Mouse (Mus musculus): ENCODE measurements around the gene Actg2. TPM values are rescaled to one million over a fixed set of nuclear protein-coding genes. Genes with fewer than 3 reads are reported as not detected.

The Actg2 gene
- total RNA-seq, 4 experiments from 2014 or later, result not detected

DNA sequence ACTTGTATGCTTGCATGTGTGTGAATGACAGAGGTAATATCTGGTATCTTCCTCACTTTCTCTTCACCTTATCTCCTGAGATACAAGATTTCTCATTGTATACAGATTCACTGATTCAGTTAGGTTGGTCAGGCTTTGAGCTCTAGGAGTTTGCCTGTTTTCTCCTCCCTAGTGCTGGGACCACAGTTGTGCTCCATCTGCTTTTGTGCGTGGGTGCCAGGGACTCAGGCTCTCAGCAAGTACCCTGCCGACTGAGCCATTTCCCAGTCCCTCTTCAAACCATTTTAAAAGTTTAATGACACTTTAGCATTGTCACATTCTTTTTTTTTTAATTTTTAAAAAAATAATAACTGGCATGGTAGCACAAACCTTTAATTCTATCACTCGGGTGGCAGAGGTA lies 20.9 kb downstream of the Actg2 start:
- DNase-seq (ENCODE audit: low spot score in 2 of 2), result no peak

DNA sequence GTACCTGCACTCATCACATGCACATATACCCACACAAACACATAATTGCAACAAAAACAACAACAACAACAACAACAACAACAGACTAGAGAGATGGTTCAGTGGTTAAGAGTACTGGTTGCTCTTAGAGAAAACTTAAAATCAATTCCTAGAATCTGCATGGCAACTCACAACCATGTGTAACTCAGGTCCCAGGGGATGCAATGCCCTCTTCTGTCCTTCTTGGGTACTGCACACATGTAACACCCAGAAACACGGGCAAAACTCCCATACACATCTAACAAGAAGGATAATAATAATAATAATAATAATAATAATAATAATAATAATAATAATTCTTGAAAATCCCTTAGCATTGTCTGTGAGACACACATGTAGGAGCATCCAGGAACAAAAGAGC lies 23.6 kb downstream of the Actg2 start:
- DNase-seq (ENCODE audit: low spot score in 2 of 2), result peak in 1 of 2 experiments; percentile 58

DNA sequence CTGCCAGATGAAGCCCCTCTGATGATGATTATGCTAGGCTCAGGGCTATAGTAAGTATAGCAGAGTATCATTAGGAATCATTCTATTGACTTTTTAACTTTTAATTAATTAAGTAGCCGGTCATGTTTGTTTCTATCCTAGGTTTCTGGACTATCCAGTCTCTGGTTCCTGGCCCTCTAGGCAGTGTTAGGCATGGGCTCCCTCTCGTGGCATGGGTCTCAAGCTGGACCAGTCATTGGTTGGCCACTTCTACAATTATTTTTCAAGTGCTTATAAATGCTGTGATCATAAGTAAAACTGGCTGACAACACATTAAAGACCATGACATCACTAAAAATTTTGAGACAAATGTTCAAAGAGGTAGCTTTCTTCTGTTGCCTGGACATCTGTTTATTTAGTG lies 25.9 kb downstream of the Actg2 start:
- no peak for DNase-seq (ENCODE audit: low spot score in 2 of 2)

DNA sequence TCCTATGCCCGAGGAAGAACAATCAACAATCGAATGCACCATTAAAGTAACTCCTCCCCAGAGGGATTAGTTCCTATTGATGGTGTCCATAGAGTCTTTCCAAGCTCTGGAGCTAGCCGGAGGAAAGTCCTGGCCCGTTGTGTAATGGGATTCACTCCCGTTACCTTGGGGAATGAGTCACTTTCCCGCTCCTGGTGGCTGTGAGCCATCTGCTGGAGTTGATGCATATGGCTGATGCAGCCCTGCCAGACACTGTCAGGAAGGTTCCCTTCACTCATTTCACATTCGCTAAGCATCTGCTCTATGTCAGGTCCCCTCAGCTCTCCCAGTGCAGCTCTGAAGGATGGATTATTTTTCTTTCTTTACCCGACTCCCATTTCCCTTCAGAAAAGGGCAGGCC lies 26.6 kb downstream of the Actg2 start:
- DNase-seq (ENCODE audit: low spot score in 2 of 2), result peak; percentile 41 to 65

DNA sequence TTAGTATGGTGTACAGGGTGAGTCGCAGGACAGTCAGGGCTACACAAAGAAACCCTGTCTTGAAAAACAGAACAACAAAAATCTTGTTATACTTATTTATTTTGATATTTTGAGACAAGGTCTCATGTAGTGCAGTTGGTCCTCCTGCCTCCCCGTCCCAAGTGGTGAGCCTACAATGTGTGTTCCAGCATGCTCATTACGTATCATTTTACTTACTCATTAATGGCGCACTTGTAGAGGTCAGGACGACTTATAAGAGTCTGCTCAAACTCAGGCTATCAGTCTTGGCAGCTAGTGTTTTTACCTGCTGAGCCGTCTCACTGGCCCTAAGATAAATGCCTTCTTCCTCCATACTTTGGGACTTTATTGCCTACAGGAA lies 28.9 kb downstream of the Actg2 start:
- no peak for DNase-seq (ENCODE audit: low spot score in 2 of 2)

DNA sequence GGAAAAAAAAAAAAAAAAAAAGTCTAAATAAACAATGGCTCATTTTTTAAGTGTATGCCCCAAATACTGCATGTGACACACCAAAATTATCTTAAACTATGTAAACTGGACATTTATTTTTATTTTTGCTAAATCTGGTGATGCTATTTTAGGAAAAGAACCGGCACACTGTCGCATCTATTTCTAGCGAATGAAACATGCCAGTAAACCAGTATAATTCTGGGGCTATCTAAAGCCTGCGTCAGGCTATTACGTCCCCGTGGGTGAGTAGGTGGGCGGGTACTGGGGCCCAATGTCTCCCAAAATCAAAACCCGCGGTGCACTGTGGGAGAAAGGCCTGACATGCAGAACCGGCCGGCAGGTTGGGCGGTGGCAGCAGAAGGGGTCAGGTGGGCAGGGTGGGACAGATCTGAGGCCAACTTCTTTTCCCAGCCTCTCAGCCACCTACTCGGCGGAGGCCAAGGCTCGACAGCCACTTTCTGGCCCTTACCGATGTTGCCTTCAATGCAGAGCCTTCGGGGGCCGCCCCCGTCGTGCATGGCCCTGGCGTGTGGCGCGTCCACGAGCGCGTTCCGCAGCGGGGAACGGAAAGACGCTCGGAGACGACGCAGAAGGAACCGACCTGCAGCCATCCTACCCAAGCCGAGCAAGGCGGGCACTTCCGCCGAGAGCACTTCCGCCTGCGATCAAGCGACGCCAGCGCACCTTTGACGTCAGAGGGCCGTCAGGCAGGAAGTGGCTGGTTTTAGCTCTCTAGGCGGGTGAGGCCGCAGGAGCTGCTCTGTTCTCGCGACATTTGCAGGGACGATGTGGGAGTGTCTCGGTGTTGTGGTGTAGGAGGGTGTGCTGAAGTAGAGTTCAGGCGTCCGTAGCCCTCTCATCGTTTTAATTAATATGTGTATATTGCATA lies 29.6 kb downstream of the Actg2 start, which contains the start of gene Dguok:
TSS of gene Dguok (minus strand) at position 712 of the 910 bp plus-strand sequence.
- peak; percentile 98 for DNase-seq (ENCODE audit: low spot score in 2 of 2)

DNA sequence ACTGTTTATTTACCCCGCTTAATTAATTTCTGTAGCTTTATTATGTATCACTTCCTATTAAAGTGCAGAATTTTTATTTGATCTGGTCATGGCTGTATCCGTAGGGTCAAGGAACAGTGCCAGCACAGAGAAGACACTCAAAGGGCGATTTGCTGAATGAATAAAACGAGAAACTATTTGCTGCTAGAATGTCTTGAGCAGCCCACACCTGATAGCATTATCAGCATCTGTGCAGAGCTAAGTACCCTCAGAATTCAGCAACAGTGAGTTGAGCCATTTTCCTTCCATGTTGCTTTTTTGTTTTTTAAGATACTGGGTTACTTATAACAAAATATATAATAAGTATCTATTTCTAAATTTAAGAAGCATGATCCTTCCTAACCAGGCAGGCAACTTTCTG lies 30.5 kb downstream of the Actg2 start:
- no peak for DNase-seq (ENCODE audit: low spot score in 2 of 2)

DNA sequence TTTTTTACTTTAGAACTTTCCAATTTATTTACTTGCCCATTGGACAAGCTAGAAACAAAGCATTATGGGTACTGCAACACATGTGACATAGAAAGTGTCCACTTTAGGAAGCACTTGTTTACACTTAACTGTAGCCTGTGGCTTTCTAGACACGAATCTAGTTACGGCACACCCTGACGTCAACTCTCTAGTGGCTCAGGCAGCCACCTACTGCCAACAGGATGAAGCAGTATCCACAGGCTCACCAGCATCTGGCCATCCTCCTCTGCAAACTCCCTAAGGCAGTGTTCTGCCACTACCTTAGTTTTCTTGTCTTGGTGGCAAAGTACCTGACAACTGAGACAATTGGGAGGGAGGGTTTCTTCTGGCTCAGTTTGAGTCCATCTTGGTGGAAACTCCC lies 32.7 kb downstream of the Actg2 start:
- DNase-seq (ENCODE audit: low spot score in 2 of 2), result no peak

DNA sequence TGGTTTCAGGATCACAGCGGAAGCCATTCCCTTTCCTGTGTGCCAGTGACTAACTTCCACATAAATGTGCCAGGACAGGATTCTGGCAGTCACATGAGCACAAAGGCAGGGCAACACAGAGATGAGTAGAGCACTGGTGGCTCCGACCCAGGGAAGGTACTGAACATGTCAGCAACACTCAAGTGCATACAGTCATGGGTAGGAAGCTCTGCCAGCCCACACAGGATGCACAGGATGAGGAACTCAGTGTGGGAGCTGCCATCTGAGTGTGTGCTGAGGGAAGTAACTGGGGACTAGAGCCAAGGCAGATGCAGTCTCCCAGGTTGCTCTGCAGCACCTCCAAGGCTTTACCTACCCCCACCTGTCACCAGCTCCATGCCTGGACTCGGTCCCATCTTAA lies 33.4 kb downstream of the Actg2 start:
- DNase-seq (ENCODE audit: low spot score in 2 of 2), result no peak

DNA sequence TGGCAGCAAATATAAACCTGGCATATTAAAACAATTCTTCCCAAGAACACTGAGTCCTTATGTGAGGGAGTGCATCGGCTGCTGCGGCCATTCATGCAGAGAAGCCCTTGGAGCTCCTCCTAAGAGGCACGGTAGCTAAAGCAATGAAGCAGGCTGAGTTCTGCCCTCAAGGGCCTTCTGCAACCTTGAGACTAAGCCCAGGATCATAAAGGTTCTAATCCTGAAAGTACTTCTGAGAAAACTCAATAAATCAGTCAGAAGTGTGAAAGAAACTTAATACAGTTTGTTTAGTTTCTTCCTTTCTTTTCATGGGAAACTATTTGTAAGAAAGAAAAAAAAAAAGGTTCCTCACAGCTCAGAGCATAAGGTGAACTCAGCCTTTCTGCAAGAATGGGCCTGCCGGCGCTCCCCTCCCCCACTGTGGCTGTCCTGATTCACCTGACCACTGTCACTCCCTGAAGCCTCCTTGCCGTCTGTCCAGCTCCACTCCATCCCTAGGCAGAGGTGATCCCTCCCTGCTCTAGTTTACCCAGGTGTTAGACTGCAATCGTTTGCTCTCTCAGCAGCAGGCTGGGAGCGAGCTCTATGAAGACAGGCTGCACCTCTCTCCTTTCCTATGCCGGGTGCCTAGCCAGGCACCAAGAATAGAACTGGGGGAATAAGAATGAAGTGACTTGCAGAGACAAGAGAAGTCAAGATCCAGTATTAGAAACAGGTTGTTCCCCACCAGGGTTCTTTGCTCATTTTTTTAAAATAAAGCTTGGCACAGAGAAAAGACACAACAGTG lies 34.3 kb downstream of the Actg2 start:
- DNase-seq (ENCODE audit: low spot score in 2 of 2), result no peak

DNA sequence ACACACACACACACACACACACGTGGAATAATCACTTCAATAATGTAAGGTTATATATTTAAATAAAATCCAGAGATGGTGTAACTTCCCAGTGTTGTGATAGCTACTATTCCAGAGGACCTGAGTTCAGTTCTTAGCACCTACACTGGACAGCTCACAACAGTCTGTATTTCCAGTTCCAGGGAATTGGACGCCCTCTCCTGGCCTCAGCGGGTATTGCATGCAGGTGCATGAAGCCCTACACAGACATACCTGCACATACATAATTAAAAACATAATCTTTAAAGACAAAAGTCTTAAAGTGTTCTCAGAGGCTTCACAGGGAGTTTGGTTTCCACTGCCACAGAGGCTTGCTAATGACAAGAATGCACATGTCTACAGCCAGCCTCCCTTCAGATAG lies 35.6 kb downstream of the Actg2 start:
- DNase-seq (ENCODE audit: low spot score in 2 of 2), result no peak

DNA sequence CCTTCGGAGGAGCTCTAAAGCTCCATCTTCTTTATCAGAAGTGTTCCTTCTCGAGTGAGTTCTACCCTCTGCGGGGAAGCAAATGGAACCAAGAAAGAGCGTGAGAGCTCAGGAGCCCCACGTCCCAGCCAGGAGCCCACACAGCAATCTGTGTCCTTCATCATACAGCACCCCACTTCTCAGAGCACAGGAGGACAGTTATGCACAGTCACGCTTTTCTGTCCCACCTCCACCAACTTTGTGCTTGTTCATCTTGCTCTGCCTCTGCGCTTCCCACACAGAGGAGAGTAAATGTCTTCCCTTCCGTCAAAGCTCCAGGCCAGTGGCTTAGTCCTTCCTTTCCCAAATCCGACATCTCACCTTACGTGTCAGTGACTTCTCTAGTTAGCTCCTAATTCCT lies 37.0 kb downstream of the Actg2 start:
- DNase-seq (ENCODE audit: low spot score in 2 of 2), result no peak

DNA sequence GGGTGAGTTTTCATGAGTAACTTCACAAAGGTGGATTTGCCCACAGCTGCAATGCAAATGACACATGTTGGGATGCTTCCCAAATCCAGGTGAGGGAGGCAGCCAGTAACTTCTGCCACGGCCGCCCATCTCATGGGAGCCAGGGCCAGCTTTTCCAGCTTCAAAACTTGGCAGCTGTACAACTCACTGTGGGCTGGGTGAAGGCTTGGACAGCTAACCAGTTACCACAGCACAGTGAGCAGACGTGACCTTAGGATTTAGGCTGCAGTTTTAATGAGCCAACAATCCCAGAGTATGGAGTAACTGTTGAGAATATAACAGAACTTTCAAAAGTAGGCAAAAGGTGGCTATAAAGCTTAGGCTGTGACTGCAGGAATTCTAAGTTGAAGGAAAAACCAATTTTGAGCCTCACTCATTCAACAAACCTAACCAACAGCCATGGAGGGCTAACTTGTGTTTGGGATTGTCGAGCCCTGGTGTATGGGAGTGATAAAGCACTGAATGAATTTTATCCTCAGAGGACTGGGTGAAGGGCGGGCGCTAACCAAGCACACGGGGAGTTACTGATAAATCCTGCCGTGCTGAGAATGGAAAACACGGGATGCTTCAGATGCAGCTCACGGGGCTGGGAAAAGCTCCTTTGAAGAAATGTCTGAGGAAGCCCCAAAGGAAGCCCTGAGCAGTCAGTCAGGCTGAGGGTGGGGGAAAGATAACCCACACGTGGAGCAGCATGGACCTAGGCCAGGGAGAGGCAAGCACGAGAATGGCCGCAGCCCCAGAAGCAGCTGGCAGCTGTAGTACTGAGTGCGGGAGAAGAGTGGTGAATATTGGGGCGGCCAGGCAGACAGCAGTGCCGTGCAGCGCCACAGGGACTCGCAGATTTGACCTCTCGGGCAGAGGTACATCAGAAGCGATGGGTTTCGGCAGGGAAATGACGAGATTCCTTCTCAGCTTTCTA lies 39.0 kb downstream of the Actg2 start:
- no peak for DNase-seq (ENCODE audit: low spot score in 2 of 2)

DNA sequence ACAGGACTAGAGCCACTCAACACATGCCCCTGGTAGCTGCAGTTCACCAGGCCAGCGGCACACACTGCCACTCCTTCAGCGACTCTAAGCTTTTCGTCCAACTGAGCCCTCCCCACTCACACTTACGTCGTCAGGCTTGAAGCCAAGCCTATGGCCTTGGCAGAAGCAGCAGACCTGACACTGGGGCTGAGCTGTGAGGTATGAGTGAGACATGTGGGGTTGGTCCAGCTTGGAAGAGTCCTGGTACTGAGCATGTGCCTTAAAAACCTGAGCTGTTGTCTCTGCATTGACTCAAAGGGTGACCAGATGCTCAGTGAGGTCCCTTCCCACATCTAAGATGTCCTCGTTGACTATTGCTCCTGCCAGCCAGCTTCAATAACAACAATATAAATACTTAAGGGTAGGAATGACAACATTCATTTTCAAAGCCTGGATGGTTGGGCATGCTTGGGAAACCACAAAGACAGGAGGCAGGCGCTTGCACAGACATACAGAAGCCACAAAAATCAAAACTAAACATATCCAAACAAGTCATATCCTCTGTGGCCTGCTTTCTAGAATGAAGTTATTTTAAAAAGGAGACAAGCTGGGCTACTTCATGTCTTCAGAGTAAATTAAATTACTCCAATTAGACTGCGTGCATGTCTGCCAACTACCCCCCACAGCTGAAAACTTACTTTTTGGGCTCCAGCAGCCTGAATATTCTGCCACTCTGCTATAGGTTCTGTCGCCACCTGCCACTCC lies 39.9 kb downstream of the Actg2 start:
- no peak for DNase-seq (ENCODE audit: low spot score in 2 of 2)

DNA sequence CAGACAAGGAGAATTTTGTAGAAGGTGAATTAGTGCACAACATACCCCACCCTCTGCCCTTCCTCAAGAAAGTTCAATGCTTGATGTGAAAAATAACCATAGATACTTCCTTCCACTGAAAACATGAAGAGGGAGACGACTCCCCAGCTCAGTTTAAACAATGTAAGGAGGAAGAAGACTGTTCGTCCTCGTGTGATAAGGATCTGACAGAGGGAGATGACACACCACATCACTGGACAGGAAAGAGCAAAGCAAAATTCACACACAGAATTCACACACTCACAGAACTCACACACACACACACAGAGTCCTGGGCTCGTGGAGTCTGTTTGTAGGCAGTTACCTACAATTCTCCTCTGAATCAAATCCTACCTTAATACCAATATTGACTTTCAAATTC lies 45.4 kb downstream of the Actg2 start:
- DNase-seq (ENCODE audit: low spot score in 2 of 2), result no peak

DNA sequence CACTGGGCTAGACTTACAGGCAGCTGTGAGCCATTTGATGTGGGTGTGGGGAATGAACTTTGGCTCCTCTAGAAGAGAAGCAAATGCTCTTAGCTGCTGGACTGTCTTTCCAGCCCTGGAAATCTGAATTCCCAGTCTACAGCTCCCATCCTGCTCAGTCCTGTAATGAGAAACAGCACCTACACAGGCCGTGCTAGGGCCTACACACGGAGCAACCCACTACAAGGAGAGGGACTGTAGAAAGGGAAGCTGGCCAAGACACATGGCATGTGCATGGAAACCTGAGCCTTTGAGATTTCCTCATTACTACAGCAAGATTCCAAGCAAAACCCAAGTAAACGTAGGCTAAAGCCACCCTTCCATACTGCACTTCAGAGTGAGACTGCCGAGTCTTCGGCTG lies 47.9 kb downstream of the Actg2 start:
- DNase-seq (ENCODE audit: low spot score in 2 of 2), result no peak

DNA sequence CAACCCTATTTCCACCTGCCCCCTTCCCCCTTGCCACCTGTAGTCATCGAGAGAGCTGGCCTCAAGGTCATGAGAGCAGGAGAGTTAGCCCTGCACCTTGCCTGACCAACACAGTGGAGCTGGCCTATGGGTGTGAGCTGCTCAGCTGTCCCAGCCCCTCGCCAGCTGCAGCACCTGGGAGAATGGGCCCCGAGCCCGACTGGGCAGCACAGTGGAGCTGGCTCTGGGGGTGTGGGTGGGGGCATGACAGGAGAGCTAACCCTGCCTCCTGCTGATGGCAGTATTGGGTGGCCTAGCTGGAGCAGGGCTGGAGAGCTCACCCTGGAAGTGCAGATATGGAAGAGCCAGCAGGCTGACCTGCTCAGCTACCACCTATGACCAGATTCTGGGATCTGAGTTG lies 48.8 kb downstream of the Actg2 start:
- DNase-seq (ENCODE audit: low spot score in 2 of 2), result no peak

DNA sequence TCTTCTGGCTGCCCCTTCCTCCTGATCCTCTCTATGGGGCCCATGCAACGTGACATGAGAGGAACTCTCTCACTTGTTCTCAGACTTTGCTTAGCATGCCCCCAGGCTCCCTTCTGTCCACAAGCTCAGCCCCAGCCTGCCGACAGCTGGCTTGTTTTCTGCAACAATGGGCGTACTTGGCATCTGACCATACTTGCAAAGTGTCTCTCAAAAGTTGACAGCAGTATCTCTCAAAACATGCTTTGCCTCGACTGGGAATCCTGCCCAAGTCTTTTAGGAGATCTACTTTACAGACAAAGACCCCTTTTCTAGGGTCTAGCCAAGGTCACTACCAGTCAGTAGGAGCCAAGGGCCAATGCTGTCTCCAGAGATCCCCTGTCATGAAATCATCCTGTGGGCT lies 50.2 kb downstream of the Actg2 start:
- no peak for DNase-seq (ENCODE audit: low spot score in 2 of 2)

DNA sequence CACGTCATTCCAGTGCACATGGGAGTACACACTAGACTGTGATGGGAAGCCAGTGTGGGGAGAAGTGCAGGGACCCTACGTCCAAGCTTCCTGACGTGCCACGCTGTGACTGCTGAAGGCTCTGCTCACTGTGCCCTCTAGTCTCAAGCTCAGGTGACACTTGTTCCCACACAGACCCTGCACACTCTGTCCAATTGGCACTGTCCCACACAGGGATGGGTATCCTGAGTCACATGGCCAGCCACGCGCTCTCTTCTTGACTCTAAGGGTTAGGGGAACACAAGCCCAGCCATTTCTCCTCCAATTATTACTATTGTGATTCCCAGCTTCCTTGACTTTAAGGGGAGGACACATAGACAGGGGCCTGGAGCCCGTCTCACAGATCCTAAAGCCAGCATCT lies 52.3 kb downstream of the Actg2 start:
- no peak for DNase-seq (ENCODE audit: low spot score in 2 of 2)

DNA sequence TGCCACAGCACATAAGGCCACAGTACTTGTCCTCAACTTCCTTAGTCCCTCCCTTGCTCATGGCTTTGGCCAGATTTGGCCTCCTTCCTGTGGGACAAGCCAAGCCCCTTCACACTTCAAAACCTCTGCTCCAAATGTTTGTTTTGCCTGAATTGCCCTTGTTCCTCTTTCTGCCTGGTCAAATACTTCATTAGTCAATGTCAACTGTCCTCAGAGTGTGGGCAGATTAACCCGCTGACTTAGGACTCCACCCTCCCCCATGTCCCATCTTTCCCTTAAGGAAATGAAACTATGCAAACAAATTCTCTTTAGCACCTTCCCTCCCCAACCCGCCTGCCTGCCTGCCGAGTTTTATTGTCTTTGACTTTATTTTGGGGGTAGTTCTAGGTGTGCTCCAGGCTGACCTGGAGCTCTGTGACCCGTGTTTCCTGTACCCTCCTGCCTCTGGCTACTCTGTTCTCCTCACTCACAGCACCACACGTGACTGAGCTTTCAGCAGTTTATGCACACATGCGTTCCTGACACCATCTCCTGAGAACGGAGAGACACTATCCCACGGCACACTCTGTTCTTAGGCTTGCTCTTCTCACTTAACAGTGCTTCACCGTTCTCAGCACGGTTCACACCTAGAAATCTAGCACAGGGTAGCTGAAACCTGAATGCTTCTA lies 53.5 kb downstream of the Actg2 start:
- no peak for DNase-seq (ENCODE audit: low spot score in 2 of 2)
